Mouse (Mus musculus) heart, embryonic 14.5 days (tissue): Measurements from ENCODE around the gene Rchy1. TPM values are rescaled to one million over a fixed set of nuclear protein-coding genes. Genes with fewer than 3 reads are reported as not detected.
"Not testable (repeated sequence)": the region's sequence is repeated elsewhere in the genome, so short reads cannot be mapped to it uniquely, and the experiment has no call there.

Experiments
- ATAC-seq: fragments of 200-750 bp; cut with Nextera tagmentation; 2 replicates; pipeline ENCODE4 v1.8.0; 2017; ENCODE audit warnings: low read depth, moderate TSS enrichment; ENCODE audit not compliant: insufficient number of reproducible peaks, insufficient read depth, low FRiP score
- H3K27ac ChIP-seq, 2 experiments: fragments of 200-500 bp in 1 of 2; fragments of 300-500 bp in 1 of 2; sonication (generic) in 1 of 2; replicated peaks in 1 of 2; 2 replicates each; pipeline ENCODE4 v1.5.1; 2012 to 2014; ENCODE audit warnings: low read depth in 2 of 2, low read length in 2 of 2, control low read depth in 1 of 2, mild to moderate bottlenecking in 1 of 2, mixed read lengths in 1 of 2; ENCODE audit not compliant: control insufficient read depth in 1 of 2, insufficient read depth in 1 of 2
- H3K27me3 ChIP-seq: fragments of 300-500 bp; sonication (generic); 2 replicates; pipeline ENCODE4 v1.6.1; 2014; ENCODE audit warnings: mild to moderate bottlenecking, low read length, control low read depth; ENCODE audit not compliant: control insufficient read depth, insufficient read depth
- H3K36me3 ChIP-seq: fragments of 300-500 bp; sonication (generic); 2 replicates; pipeline ENCODE4 v1.6.1; 2014; ENCODE audit warnings: mild to moderate bottlenecking, control low read depth, low read length, mixed read lengths; ENCODE audit not compliant: control insufficient read depth, insufficient read depth
- H3K4me1 ChIP-seq, 2 experiments: fragments of 200-500 bp in 1 of 2; fragments of 300-500 bp in 1 of 2; sonication (generic) in 1 of 2; 2 replicates each; pipeline ENCODE4 v1.6.1; 2012 to 2014; ENCODE audit warnings: low read length in 2 of 2, control low read depth in 1 of 2, mixed read lengths in 1 of 2; ENCODE audit not compliant: control insufficient read depth in 2 of 2, insufficient read depth in 2 of 2
- H3K4me2 ChIP-seq: fragments of 300-500 bp; sonication (generic); 2 replicates; pipeline ENCODE4 v1.6.1; 2014; ENCODE audit warnings: mild to moderate bottlenecking, low read length
- H3K4me3 ChIP-seq, 2 experiments: fragments of 200-500 bp in 1 of 2; fragments of 300-500 bp in 1 of 2; sonication (generic) in 1 of 2; 2 replicates each; pipeline ENCODE4 v1.5.1; 2012 to 2014; ENCODE audit warnings: low read length in 2 of 2, mild to moderate bottlenecking in 2 of 2, control low read depth in 1 of 2, low read depth in 1 of 2, moderate library complexity in 1 of 2; ENCODE audit not compliant: control insufficient read depth in 1 of 2, insufficient read depth in 1 of 2
- H3K9ac ChIP-seq: fragments of 300-500 bp; sonication (generic); 2 replicates; pipeline ENCODE4 v1.6.1; 2014; ENCODE audit warnings: mild to moderate bottlenecking, low read length
- H3K9me3 ChIP-seq: fragments of 300-500 bp; sonication (generic); 2 replicates; pipeline ENCODE4 v1.6.1; 2016; ENCODE audit warnings: low read length, control low read depth; ENCODE audit not compliant: control insufficient read depth
- WGBS: fragments of 180-500 bp; shearing (Covaris S2); extraction: QIAGEN DNeasy Blood & Tissue Kit; methylation state at CpG from one replicate; pipeline ENCODE4 v1.1.7; 2014; 5-methylcytosine and 5-hydroxymethylcytosine counted together
- polyA plus RNA-seq: library from polyadenylated mRNA; unstranded; fragments of >200 nt; fragmentation: Nextera tagmentation; extraction: Ambion mirVana; gene quantifications from 2 replicates; pipeline ENCODE4 v1.2.1, GENCODE M21; 2014

The Rchy1 gene
- polyA plus RNA-seq, 1 experiment from 2014 or later: 52.8 TPM

DNA sequence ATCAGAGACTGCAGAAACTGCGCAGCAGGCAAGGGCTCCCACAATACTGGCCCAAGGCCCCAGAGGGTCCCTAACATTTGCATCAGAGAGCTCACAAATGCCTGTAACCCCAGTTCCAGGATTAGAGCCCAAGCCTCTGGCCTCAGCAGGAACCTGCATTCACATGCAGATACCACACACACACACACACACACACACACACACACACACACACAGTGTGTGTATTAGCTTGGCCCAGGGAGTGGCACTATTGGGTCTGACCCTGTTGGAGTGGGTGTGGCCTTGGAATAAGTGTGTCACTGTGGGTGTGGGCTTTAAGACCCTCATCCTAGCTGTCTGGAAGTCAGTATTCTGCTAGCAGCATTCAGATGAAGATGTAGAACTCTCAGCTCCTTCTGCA, 17.3 kb downstream of the Rchy1 start:
- H3K4me1 ChIP-seq, H3K27ac ChIP-seq, ATAC-seq, H3K4me2 ChIP-seq, H3K9me3 ChIP-seq, H3K4me3 ChIP-seq, H3K27me3 ChIP-seq, H3K9ac ChIP-seq: not testable (repeated sequence)
- WGBS: 89% methylated on average over 1 of the region's 1 CpGs
- H3K36me3 ChIP-seq: peaks cover 53% of the 10 kb centered on the region

DNA sequence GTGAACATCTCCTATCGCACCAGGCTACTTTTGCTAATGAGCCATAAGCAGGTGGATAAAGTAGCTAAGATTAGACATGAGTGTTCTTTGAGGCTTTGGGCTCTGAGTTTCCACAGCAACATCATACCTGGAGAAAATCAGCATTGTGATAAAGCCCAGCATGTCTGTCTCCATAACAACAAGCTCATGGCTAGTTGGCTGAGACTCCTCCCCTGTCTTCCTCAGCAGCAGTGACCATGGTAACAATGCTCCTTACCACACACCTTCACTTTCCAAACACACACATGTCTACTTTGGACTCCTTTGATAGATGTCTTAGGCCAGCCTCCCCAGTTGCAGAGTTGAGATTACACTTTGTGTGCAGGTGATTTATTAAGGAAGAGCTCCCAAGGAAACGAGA, 49.6 kb downstream of the Rchy1 start:
- H3K27me3 ChIP-seq: no peaks in the 10 kb centered on the region
- H3K9ac ChIP-seq: no peak overlapping the region
- H3K36me3 ChIP-seq: no peaks in the 10 kb centered on the region
- no peaks in the 10 kb centered on the region for H3K4me1 ChIP-seq
- H3K4me2 ChIP-seq: no peak overlapping the region
- 75% methylated on average over 2 of the region's 2 CpGs for WGBS
- H3K9me3 ChIP-seq: no peaks in the 10 kb centered on the region
- H3K4me3 ChIP-seq: no peak overlapping the region
- no peak overlapping the region for H3K27ac ChIP-seq
- ATAC-seq: no peak

DNA sequence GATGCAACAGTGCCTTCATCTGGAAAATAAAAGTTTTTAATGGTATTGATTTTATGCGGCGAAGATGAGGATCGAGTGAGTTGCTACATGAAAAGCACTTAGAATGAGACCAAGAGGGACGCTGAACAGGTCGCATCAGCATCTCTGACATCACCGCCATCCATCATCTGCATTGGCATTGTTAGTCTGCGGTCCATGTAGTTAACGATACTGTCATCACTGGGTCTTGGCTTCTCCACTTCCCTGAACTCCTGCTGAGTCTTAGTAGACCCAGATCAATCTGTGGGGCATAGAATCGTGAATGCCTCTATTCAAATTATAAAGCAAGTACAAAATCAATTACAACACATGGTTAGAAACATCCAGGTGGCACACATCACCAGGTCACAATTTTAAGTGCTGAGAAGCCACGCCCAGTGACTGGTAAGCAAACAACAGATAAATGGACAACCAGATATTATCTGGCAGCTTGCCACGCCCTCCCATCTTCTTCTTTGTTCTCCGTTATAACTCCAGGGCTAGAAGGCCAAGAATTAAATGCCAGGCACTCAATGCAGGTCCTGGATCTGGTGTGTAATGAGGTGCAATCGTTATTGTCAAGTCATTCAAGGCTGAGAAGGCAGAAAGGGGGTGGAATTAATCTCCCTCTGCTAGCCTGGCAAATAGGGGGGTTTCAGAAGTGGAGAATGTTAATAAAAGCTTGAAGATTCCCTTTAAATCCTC, 51.3 kb downstream of the Rchy1 start:
- no peak for ATAC-seq
- Histone ChIP-seq H3K9ac (no peak overlapping the region), H3K27me3 (no peaks in the 10 kb centered on the region), H3K27ac (no peak overlapping the region), H3K4me1 (no peaks in the 10 kb centered on the region), H3K4me2 (no peak overlapping the region), H3K4me3 (no peak overlapping the region), H3K36me3 (no peaks in the 10 kb centered on the region), H3K9me3 (no peaks in the 10 kb centered on the region)
- WGBS: 80% methylated on average over 13 of the region's 13 CpGs

DNA sequence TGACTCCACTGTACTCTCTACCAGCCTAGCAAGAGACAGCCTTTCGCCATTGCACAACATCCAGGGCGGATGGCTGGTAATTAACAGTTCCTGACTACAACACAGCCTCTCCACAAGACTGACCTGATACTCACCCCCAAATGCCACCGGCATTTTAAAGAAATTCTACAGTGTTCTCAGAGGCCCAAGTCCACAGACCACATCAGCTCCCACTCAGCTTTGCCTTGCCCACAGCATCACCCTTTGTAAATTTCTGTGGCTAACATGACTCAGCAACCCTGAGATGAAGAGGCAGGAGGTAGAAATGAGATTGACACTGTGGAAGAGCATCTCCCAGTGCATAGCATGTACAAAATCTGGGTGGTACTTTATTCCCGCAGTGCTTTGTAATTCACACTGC, 52.3 kb downstream of the Rchy1 start:
- WGBS: 93% methylated on average over 4 of the region's 4 CpGs
- no peaks in the 10 kb centered on the region for H3K9me3 ChIP-seq

DNA sequence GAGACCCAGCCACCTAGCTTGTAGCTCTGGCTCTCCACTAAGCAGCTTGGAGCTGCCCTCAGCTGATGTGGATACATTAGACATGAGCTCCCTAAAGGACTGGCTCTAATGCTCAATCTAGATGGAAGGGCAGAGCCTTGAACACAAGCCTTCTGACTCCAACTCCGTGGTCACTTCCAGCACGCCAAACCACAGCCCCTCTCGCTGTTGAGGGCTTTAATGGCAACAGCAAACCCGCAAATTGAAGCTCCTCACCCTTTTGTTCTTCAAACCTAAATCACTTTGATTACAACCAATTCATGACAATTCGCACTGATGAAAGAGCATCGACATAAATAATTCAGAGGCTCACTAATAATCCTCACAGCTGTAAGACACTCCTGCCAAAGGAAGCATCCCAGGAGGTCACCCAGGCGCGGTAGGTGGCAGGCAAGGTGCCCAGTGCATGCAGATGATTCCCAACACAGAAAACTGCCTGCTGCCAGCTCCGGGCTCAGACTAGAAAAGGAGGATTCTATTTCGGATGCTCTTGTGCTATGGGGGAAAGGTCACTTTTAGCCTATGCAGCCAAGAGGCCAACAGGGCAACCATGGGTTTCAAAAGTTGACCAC, 53.8 kb downstream of the Rchy1 start:
- H3K9me3 ChIP-seq: no peaks in the 10 kb centered on the region
- H3K27ac ChIP-seq: no peak overlapping the region
- no peaks in the 10 kb centered on the region for H3K27me3 ChIP-seq
- no peaks in the 10 kb centered on the region for H3K4me1 ChIP-seq
- H3K9ac ChIP-seq: no peak overlapping the region
- H3K4me2 ChIP-seq: no peak overlapping the region
- no peak overlapping the region for H3K4me3 ChIP-seq
- ATAC-seq: no peak
- no peaks in the 10 kb centered on the region for H3K36me3 ChIP-seq
- WGBS: 60% methylated on average over 10 of the region's 10 CpGs

More for the DNA sequence above, 52.3 kb downstream of the Rchy1 start:
- Histone ChIP-seq H3K4me3 (no peak overlapping the region), H3K36me3 (no peaks in the 10 kb centered on the region), H3K27me3 (no peaks in the 10 kb centered on the region), H3K9ac (no peak overlapping the region), H3K4me2 (no peak overlapping the region), H3K4me1 (no peaks in the 10 kb centered on the region), H3K27ac (no peak overlapping the region)
- ATAC-seq: no peak

Other genes starting within 250 kb of the Rchy1 start
- not detected in 2 replicates for gene Odaph, start 24.4 kb upstream of the Rchy1 start, polyA plus RNA-seq
- 1.1 and 1.5 TPM in 2 replicates for gene Cdkl2, start 80.8 kb upstream of the Rchy1 start, polyA plus RNA-seq
- 141 and 151 TPM in 2 replicates for gene G3bp2, start 120.7 kb upstream of the Rchy1 start, polyA plus RNA-seq
- 21.3 and 22.9 TPM in 2 replicates for gene Uso1, start 174.9 kb upstream of the Rchy1 start, polyA plus RNA-seq